Mouse (Mus musculus) lung, postnatal 0 days (tissue): Measurements from ENCODE around the gene Tctn3. TPM values are rescaled to one million over a fixed set of nuclear protein-coding genes. Genes with fewer than 3 reads are reported as not detected.

ENCODE experiments used
- ATAC-seq: fragments of 200-750 bp; cut with Nextera tagmentation; 2 replicates; pipeline ENCODE4 v1.8.0; 2017; ENCODE audit warnings: moderate library complexity
- DNase-seq: peaks from one replicate; pipeline ENCODE4 v3.0.0-alpha.2; 2016; ENCODE audit warnings: low spot score
- H3K27ac ChIP-seq: fragments of 300-500 bp; sonication (generic); 2 replicates; pipeline ENCODE4 v1.5.1; 2014; ENCODE audit warnings: antibody characterized with exemption, mild to moderate bottlenecking, low read length, mixed read lengths
- H3K27me3 ChIP-seq: fragments of 300-500 bp; sonication (generic); replicated peaks from 2 replicates; pipeline ENCODE4 v1.6.1; 2014; ENCODE audit warnings: low read length, mixed read lengths; ENCODE audit not compliant: insufficient read depth
- H3K36me3 ChIP-seq: fragments of 300-500 bp; sonication (generic); 2 replicates; pipeline ENCODE4 v1.6.1; 2014; ENCODE audit warnings: low read length, mixed read lengths; ENCODE audit not compliant: insufficient read depth
- H3K4me1 ChIP-seq: fragments of 300-500 bp; sonication (generic); 2 replicates; pipeline ENCODE4 v1.6.1; 2014; ENCODE audit warnings: antibody characterized with exemption, low read depth, low read length, mixed read lengths; ENCODE audit not compliant: insufficient read depth
- H3K4me2 ChIP-seq: fragments of 300-500 bp; sonication (generic); replicated peaks from 2 replicates; pipeline ENCODE4 v1.6.1; 2014; ENCODE audit warnings: low read depth, mild to moderate bottlenecking, low read length, moderate library complexity, mixed read lengths
- H3K4me3 ChIP-seq: fragments of 300-500 bp; sonication (generic); 2 replicates; pipeline ENCODE4 v1.5.1; 2014; ENCODE audit warnings: low read depth, low read length
- H3K9ac ChIP-seq: fragments of 300-500 bp; sonication (generic); replicated peaks from 2 replicates; pipeline ENCODE4 v1.6.1; 2014; ENCODE audit warnings: low read depth, mild to moderate bottlenecking
- H3K9me3 ChIP-seq: fragments of 300-500 bp; sonication (generic); 2 replicates; pipeline ENCODE4 v1.6.1; 2016; ENCODE audit warnings: low read length, mixed read lengths
- CTCF ChIP-seq: IDR thresholded peaks from 2 replicates; pipeline ENCODE4 v1.5.1; 2016; ENCODE audit warnings: antibody characterized with exemption, mild to moderate bottlenecking
- EP300 ChIP-seq: IDR thresholded peaks from 2 replicates; pipeline ENCODE4 v1.6.1; 2016; ENCODE audit warnings: antibody characterized with exemption, mild to moderate bottlenecking, control low read depth
- WGBS: fragments of 180-500 bp; shearing (Covaris S2); extraction: QIAGEN DNeasy Blood & Tissue Kit; methylation state at CpG from one replicate; pipeline ENCODE4 v1.1.7; 2014; 5-methylcytosine and 5-hydroxymethylcytosine counted together
- polyA plus RNA-seq: library from polyadenylated mRNA; unstranded; fragments of >200 nt; fragmentation: Nextera tagmentation; extraction: Ambion mirVana; gene quantifications from 2 replicates; pipeline ENCODE4 v1.2.1, GENCODE M21; 2015

Gene Tctn3
- polyA plus RNA-seq, 1 experiment from 2014 or later = 7.8 TPM

- Histone ChIP-seq H3K27me3 (no peaks in the 10 kb centered on the region), H3K9ac (no peak overlapping the region), H3K27ac (no peak overlapping the region), H3K4me1 (peaks cover 2% of the 10 kb centered on the region; the same call in 1 of the 2 replicates), H3K4me3 (no peak overlapping the region), H3K4me2 (no peak overlapping the region), H3K36me3 (no peaks in the 10 kb centered on the region), H3K9me3 (no peaks in the 10 kb centered on the region)
- no peak for TF ChIP-seq EP300
- no peak for TF ChIP-seq CTCF
- 80% methylated on average over 11 of the region's 11 CpGs for WGBS
- 0 out of 2 replicates have a peak, but pooled peaks have one; percentile 11 for ATAC-seq
- DNase-seq = peak; percentile 22
These were observed 27.8 kb upstream of the Tctn3 start for GRCm38 (mm10) chr19:40639729-40640304.

- H3K4me2 ChIP-seq = no peak overlapping the region
- H3K4me3 ChIP-seq = no peak overlapping the region
- DNase-seq (no peak), ATAC-seq (no peak)
- H3K9me3 ChIP-seq = no peaks in the 10 kb centered on the region
- no peak overlapping the region for H3K9ac ChIP-seq
- no peak for TF ChIP-seq CTCF
- TF ChIP-seq EP300 = no peak
- WGBS = 90% methylated on average over 5 of the region's 5 CpGs
- no peaks in the 10 kb centered on the region for H3K36me3 ChIP-seq
- H3K4me1 ChIP-seq = peaks cover 1% of the 10 kb centered on the region; the same call in 1 of the 2 replicates
- peak overlapping the region; percentile 29; the same call in 1 of the 2 replicates for H3K27ac ChIP-seq
- no peaks in the 10 kb centered on the region for H3K27me3 ChIP-seq
These were observed 26.5 kb upstream of the Tctn3 start for GRCm38 (mm10) chr19:40638582-40638981.

- H3K27me3 ChIP-seq = no peaks in the 10 kb centered on the region
- peak; percentile 56 for DNase-seq
- ATAC-seq = peak; percentile 60
- TF ChIP-seq EP300 = no peak
- TF ChIP-seq CTCF = peak; percentile 4; the same call in 1 of the 2 replicates
- peak overlapping the region; percentile 65; the same call in 1 of the 2 replicates for H3K27ac ChIP-seq
- H3K9ac ChIP-seq = no peak overlapping the region
- no peaks in the 10 kb centered on the region for H3K4me1 ChIP-seq
- H3K4me2 ChIP-seq = no peak overlapping the region
- H3K4me3 ChIP-seq = no peak overlapping the region
- WGBS = 67% methylated on average over 7 of the region's 7 CpGs
- H3K9me3 ChIP-seq = no peaks in the 10 kb centered on the region
- no peaks in the 10 kb centered on the region for H3K36me3 ChIP-seq
These were observed 25.6 kb upstream of the Tctn3 start for GRCm38 (mm10) chr19:40637601-40638000.

GRCm38 (mm10) chr19:40637091-40637490, 25.1 kb upstream of the Tctn3 start:
- Histone ChIP-seq H3K36me3 (no peaks in the 10 kb centered on the region), H3K4me3 (no peak overlapping the region), H3K4me1 (no peaks in the 10 kb centered on the region), H3K27ac (0 out of 2 replicates have a peak overlapping the region, but pooled peaks have one; percentile 9), H3K9ac (no peak overlapping the region), H3K27me3 (no peaks in the 10 kb centered on the region), H3K9me3 (no peaks in the 10 kb centered on the region), H3K4me2 (no peak overlapping the region)
- DNase-seq (peak; percentile 69), ATAC-seq (peak; percentile 82)
- no peak for TF ChIP-seq CTCF
- TF ChIP-seq EP300 = peak; percentile 87
- WGBS = 32% methylated on average over 4 of the region's 4 CpGs

- ATAC-seq (no peak), DNase-seq (no peak)
- TF ChIP-seq EP300 (no peak), CTCF (peak; percentile 41)
- H3K4me1 ChIP-seq = no peaks in the 10 kb centered on the region; the same call in 1 of the 2 replicates
- H3K36me3 ChIP-seq = no peaks in the 10 kb centered on the region
- H3K27me3 ChIP-seq = no peaks in the 10 kb centered on the region
- no peak overlapping the region for H3K27ac ChIP-seq
- no peak overlapping the region for H3K9ac ChIP-seq
- H3K9me3 ChIP-seq = no peaks in the 10 kb centered on the region
- no peak overlapping the region for H3K4me2 ChIP-seq
- no peak overlapping the region for H3K4me3 ChIP-seq
- WGBS = 74% methylated on average over 1 of the region's 1 CpGs
These were observed 21.1 kb upstream of the Tctn3 start for GRCm38 (mm10) chr19:40633144-40633543.

- Histone ChIP-seq H3K4me2 (no peak overlapping the region), H3K4me1 (no peaks in the 10 kb centered on the region; the same call in 1 of the 2 replicates), H3K27ac (no peak overlapping the region), H3K9me3 (no peaks in the 10 kb centered on the region), H3K4me3 (no peak overlapping the region), H3K9ac (no peak overlapping the region), H3K27me3 (no peaks in the 10 kb centered on the region), H3K36me3 (no peaks in the 10 kb centered on the region)
- no peak for DNase-seq
- no peak for ATAC-seq
- WGBS = 76% methylated on average over 5 of the region's 5 CpGs
- TF ChIP-seq CTCF (no peak), EP300 (no peak)
These were observed 20.6 kb upstream of the Tctn3 start for GRCm38 (mm10) chr19:40632668-40633067.
